Mouse (Mus musculus) heart, postnatal 25 days (tissue): Measurements from ENCODE around the gene Gfy. TPM values are rescaled to one million over a fixed set of nuclear protein-coding genes. Genes with fewer than 3 reads are reported as not detected.

ENCODE experiments used
- DNase-seq: peaks from one replicate; pipeline ENCODE4 v3.0.0; 2022; ENCODE audit warnings: low spot score
- intact Hi-C: fragments of 180-260 bp; cut with DNase I; formaldehyde crosslinking; loops from one replicate; pipeline ENCODE4 v1.15.1; 2025
- total RNA-seq, 2 experiments: library from RNA; stranded (reverse); gene quantifications; 2 replicates each; pipeline ENCODE4 v1.2.3; 2021

The Gfy gene
- total RNA-seq, 2 experiments from 2014 or later = not detected

DNA sequence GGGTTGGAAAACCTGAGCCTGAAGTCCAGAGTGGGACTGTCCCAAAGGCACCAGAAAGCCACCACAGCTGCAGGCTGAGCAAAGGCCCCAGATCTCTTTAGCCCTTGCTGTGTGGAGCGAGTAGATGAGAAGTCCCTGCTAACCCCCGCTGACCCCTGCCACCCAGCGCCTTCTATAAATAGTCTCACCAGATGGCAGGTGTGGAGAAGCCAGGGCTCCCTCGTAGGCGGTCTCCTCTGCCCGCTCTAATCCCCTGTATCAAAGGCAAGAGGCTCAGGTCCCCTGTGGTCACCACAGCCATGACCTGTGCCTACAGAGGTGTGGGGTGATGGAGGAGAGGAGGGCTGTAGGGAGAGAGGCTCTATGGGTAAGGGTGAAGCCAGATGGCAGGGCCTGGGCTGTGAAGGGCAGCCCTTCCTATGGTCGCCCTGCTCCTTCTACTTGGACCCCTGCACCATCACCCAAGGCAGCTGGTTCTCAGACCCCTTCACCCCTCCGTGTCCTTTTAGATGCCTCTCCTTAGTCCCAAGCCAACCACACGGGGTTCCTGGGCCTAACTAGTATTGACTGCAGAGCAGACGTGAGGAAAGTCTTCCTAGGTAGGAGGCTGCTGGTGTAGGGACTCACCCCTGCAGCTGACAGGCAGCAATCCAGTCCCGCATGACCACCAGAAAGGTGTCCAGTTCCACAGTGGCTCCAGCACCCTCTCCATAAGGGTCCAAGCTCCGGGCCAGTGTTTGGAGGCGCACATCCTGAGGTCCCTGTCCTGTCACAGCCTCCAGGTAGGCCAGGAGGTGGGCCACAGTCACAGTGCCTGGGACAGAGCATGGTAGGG, 16.2 kb upstream of the Gfy start:
- DNase-seq = no peak
- intact Hi-C loops = loop anchor here (2.0 kb wide), 1 partner anchor 117 kb away; no protein-coding TSS in a partner anchor

- DNase-seq = no peak
Measured at GRCm38 (mm10) chr7:45193871-45194785, 14.8 kb upstream of the Gfy start.

DNA sequence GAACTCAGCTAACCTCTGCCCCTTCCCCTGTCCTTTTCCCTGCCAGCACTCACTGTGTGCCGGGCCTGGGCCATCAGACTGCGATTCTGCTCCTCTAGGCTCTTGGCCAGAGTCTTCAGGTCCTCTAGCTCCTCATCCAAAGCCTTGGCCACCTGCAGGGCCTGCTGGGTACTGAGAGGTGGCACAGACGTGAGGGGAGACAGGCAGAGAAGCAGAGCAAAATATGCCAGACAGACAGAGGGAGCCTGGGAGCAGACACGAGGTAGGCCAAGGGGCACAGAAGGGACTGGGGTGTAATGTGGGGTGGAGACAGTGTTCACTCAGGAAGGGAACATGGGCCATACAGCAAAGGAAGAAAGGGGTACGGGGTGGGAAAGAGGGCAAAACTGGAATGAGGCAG, 14.0 kb upstream of the Gfy start:
- no peak for DNase-seq
- intact Hi-C loops = no loop called here

More at GRCm38 (mm10) chr7:45193871-45194785, 14.8 kb upstream of the Gfy start:
- intact Hi-C loops = no loop called here

DNA sequence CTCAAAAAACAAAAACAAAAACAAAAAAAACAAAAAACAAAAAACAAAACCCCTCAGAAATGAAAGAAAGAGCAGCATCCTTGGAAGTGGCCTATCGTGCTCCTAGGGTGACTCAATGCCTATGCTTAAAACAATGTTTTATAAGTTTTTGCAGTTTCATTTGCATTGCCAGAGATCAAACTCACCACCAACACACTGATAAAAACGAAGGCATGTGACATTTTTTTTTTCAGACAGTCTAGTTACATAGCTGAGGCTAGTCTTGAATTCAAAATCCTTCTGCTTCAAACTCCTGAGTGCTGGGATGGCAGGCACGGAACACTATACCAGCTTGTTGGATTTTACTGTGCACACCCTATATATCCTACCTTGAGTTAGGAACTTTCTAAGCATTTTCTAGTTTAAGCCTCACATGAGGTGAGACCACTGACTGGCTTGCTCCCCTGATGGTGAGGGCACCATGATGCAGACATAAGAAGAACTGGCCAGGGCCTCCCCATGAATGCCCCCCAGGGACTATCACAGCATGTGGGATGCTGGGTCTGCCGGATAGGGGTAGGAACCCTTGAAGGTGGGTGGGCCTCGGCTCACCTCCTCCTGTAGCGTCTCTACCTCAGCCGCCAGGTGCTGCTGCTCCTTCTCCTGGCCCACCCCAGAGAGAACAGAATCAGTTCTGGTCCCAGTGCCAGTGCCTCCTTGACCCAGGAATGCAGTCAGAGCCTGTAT, 13.4 kb upstream of the Gfy start:
- intact Hi-C loops = no loop called here
- no peak for DNase-seq

DNA sequence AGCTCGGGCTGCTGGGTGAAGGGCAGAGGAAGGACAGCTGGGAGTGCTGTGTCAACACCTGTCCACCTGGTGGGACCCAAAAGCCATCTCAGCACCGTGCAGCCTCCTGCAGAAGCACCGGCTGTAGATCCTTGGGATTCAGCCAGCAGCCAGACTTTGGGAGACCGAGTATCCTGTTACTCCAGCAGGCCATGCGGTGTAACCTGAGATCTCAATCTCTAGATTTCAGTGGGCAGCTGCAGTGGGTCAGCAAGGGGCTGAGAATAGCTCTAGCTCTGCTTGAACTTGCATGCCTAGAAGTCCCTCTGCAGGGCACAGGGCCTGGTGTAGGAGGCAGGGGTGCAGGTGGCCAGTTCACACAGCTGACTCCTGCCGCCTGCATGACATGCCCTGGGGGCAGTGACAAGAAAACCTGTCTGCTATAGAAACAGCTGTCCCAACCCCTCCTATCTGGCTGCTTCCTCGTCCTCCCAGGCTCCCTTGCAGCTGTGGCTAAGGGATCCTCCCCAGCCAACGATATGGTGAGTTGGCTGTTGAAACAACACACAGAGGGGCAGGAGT, 12.5 kb upstream of the Gfy start:
- DNase-seq = no peak
- intact Hi-C loops = no loop called here

DNA sequence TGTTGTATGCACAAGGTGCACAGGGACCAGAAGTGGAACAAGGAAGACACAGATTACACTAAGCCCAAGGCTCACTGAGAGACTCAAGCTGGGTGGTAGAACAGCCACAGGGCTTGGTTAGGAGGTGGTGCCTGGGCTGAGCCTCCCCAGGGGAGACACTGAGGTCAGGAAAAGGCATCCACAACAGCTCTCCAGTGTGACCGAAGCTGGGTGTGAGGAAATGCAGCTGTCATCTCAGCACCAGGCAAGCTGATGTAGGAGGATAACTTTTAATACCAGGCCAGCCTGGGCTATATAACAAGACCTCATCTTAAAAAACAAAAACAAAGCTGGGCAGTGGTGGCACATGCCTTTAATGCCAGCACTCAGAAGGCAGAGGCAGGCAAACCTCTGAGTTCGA, 11.8 kb upstream of the Gfy start:
- no peak for DNase-seq
- intact Hi-C loops = no loop called here

DNA sequence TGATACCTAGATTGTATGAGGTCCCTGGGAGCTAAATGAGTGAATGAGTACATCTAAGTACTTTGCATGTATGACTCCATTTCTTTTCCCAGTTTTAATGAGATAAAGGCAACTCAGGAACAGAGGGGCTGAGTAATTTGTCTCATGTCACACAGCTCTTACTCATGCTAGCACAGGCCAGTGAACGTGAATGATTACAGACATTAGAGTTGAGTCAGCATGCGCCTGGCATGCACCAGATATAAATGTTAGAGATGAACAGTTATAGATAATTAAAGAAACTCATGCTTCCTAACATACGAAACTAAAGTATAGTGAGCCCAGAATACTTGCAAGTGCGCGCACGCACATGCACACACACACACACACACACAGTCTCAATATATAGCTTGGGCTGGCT, 10.8 kb upstream of the Gfy start:
- DNase-seq = no peak
- intact Hi-C loops = no loop called here

DNA sequence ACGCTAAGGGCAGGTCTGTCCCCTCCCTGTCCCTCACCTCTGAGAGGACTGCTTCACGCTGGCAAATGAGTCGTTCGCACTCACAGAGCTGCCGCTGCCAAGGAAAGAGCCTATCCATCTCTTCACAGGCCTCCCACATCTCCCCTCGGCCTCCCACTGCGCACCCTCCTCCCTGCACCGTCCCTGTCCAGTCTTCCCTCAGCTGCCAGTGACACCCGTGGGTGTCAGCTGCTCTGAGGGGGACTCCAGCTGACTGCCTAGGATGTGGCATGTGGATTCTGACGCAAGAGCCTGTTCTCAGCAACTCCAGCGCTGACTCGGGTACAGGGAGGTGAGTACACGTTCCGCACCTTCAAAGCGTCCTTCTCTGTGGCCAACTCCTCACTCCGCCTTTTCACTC, 10.2 kb upstream of the Gfy start:
- intact Hi-C loops = no loop called here
- DNase-seq = no peak

DNA sequence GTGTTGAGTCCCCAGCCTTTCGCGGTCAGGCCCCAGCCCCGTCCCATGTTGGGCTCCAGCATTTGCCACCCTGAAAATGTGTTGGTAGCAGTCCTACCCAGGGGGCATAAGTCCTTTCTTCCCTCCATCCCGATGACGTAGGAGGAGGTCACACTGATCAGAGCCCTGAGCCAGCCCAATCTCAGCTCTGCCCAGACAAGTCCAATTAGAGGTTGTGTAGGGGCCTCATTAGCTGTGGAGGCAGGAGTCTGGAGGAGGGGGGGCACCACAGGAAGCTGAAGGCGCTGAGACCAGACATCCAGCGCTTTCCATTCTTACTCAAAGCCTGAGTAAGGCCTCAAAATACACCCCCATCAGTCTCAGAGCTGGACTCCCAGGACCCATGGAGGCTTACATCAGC, 6.6 kb upstream of the Gfy start:
- intact Hi-C loops = no loop called here
- no peak for DNase-seq

GRCm38 (mm10) chr7:45183672-45184071, 4.3 kb upstream of the Gfy start:
- intact Hi-C loops = no loop called here
- DNase-seq = no peak

DNA sequence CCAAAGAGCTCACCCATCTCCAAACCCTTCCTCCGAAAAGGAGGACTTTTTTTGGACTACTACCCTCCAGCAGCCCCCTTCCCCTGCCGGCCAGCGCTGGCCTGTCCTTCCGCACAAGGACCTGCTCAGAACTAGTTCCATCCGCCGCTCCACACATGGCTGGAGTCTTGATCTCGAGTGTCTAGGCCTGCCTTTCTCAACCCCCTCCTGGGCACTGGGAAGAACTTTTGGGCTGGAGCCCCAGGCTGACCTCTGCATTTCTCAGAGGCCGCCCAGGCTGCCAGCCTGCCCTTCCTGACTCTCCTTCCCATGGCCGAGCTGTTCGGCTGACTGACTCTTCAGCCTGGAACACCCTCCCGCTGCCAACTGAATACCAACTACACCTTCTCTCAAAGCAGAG, 3.2 kb upstream of the Gfy start:
- intact Hi-C loops = no loop called here
- DNase-seq = no peak

- intact Hi-C loops = no loop called here
- peak; percentile 80 for DNase-seq
Measured at GRCm38 (mm10) chr7:45182199-45182601, 2.8 kb upstream of the Gfy start.

DNA sequence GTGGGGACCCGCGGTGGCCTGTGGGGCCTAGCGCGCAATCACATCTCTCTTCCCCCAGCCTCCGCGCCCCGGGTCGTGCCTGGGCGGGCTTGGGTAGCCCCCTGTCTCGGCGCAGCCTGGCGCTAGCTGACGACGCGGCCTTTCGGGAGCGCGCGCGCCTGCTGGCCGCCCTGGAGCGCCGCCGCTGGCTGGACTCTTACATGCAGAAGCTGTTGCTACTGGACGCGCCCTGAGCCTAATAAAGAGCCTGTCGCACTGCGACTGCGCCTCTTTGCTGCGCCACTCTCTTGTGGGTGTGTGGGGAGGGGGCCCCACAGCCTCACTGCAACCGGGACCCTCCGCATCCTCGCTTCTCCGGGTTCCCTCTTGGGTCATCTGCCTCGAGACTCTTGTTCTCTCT, 2.2 kb upstream of the Gfy start:
- no peak for DNase-seq
- intact Hi-C loops = no loop called here

GRCm38 (mm10) chr7:45180896-45181477, 1.6 kb upstream of the Gfy start, which contains the start of gene Pth2:
Gene Pth2 (plus strand): TSS chr7:45180995.
- intact Hi-C loops = no loop called here
- no peak for DNase-seq

GRCm38 (mm10) chr7:45178550-45178949, 819 bp downstream of the Gfy start:
- intact Hi-C loops = no loop called here
- no peak for DNase-seq

GRCm38 (mm10) chr7:45176356-45176755, 3.0 kb downstream of the Gfy start:
- intact Hi-C loops = no loop called here
- no peak for DNase-seq

- no peak for DNase-seq
- intact Hi-C loops = no loop called here
Measured at GRCm38 (mm10) chr7:45175929-45176328, 3.4 kb downstream of the Gfy start.

DNA sequence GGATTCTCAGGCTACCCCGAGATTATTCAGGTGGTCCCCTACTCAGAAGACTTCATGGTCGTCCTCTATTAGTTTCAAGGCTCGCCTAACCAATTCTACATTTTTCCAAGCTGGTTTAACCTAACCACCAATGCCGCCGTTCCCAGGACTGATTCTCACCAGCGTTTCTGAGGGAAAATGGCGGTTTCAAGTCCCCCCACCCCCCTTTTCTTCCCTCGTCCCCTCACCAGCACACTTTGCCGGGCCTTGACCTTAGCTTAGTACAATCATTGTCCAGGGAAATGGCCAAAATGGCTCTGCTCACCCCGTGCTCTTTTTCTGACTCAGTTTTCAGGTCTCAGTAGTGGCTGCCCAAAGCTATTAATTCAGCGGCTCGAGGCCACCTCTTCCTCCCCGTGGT, 4.0 kb downstream of the Gfy start:
- no peak for DNase-seq
- intact Hi-C loops = no loop called here

DNA sequence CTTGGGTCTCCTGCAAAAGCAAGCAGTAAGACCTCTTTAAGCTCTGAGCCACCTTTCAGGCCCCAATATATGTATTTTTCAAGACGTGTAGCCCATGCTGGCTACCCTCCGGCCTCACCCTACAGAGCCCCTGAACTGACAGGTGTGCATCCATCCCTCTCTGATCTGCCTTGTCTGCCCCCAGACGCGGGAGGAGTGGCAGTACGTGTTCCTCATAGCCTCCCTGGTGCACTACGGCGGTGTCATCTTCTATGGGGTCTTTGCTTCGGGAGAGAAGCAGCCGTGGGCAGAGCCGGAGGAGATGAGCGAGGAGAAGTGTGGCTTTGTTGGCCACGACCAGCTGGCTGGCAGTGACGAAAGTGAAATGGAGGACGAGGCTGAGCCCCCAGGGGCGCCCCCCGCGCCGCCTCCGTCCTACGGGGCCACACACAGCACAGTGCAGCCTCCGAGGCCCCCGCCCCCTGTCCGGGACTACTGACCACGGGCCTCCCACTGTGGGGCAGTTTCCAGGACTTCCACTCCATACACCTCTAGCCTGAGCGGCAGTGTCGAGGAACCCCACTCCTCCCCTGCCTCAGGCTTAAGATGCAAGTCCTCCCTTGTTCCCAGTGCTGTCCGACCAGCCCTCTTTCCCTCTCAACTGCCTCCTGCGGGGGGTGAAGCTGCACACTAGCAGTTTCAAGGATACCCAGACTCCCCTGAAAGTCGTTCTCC, 4.6 kb downstream of the Gfy start:
- no peak for DNase-seq
- intact Hi-C loops = no loop called here
